Mouse (Mus musculus) thymus, adult 2 months (tissue): ENCODE measurements at regions not wholly inside any gene's neighbourhood (a gene's known extent, or its start where the extent isn't known, plus 50 kb on each side); places are given as distances from the start of the nearest gene placed in this dataset.

ENCODE experiments used
- CTCF ChIP-seq: fragments of 200-500 bp; IDR thresholded peaks from 2 replicates; pipeline ENCODE4 v1.5.1; 2012; ENCODE audit warnings: mild to moderate bottlenecking, control low read depth, low read length, moderate library complexity, borderline replicate concordance; ENCODE audit not compliant: control insufficient read depth, poor library complexity, insufficient read depth; ENCODE audit errors: extremely low read depth
- POLR2A ChIP-seq: fragments of 200-500 bp; IDR thresholded peaks from 2 replicates; pipeline ENCODE4 v1.6.1; 2012; ENCODE audit warnings: mild to moderate bottlenecking, low read length, control low read depth, moderate library complexity; ENCODE audit not compliant: control insufficient read depth, poor library complexity, insufficient read depth; ENCODE audit errors: extremely low read depth

GRCm38 (mm10) chr6:147770034-147770433 is 277.0 kb upstream of the Far2 start:
- no peak for TF ChIP-seq POLR2A
- no peak for TF ChIP-seq CTCF
